Mouse (Mus musculus) erythroid progenitor cell, adult 5-6 weeks (primary cell): ENCODE data around the gene Rack1. TPM values are rescaled to one million over a fixed set of nuclear protein-coding genes. Genes with fewer than 3 reads are reported as not detected.
"Not testable (repeated sequence)": the region's sequence is repeated elsewhere in the genome, so short reads cannot be mapped to it uniquely, and the experiment has no call there.

Source experiments
- ATAC-seq: replicated peaks from 2 replicates; pipeline ENCODE4 v1.8.0; 2016; ENCODE audit warnings: moderate number of reproducible peaks, mild to moderate bottlenecking, moderate TSS enrichment, inconsistent platforms; ENCODE audit not compliant: poor library complexity, low FRiP score, severe bottlenecking
- total RNA-seq, 2 experiments: library from RNA; stranded (forward) in 1 of 2; stranded (reverse) in 1 of 2; fragments of 150-400 nt in 1 of 2; fragments of 186-747, 209-891 nt in 1 of 2; gene quantifications; 2 replicates each; pipeline versions ENCODE4 v1.2.3 to v1.2.4; 2015 to 2017; ENCODE audit warnings: low replicate concordance in 2 of 2

Rack1 gene
- total RNA-seq, 2 experiments from 2014 or later: 220 to 648 TPM

- ATAC-seq: not testable (repeated sequence)
Measured at GRCm38 (mm10) chr11:48791894-48792293, 8.2 kb upstream of the Rack1 start.

GRCm38 (mm10) chr11:48793184-48793583 is 6.9 kb upstream of the Rack1 start:
- no peak for ATAC-seq

- ATAC-seq: no peak
Measured at GRCm38 (mm10) chr11:48795221-48795620, 4.9 kb upstream of the Rack1 start.

DNA sequence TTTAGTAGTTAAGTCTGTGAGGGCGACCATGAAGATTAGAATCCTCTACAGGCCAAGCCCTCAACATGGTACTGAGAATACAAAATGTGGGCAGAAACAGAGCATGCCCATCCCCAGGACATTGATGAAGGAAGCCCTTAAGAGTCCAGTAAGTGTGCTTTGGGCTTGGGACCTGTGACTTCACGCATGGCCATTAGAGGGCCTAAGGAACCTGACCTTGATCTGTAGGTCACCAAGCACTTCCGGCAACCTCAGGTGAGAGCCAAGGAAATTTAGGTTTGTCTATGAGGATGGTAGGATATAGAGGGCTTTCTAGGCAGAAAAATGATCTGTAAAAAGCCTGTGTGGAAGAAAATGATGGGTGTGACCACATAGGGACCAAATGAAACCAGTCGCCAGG is 3.8 kb upstream of the Rack1 start:
- no peak for ATAC-seq

DNA sequence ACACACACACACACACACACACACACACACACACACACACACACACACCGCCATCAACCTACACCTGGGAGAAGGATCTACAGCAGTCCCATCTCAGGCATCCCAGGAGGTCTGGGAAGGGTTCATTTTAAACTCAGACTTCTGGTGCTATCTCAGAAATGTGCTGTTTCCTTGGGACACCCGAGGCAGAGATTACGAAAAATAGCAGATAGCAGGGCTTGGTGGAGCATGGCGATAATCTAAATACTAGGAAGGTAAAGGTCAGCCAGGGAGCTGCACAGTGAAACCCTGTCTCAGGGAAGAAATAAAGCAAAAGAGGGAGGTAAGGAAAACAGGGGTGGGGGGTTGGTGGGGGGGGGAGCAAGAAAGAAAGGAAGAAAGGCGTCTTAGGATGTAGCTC is 2.8 kb upstream of the Rack1 start:
- ATAC-seq: no peak

DNA sequence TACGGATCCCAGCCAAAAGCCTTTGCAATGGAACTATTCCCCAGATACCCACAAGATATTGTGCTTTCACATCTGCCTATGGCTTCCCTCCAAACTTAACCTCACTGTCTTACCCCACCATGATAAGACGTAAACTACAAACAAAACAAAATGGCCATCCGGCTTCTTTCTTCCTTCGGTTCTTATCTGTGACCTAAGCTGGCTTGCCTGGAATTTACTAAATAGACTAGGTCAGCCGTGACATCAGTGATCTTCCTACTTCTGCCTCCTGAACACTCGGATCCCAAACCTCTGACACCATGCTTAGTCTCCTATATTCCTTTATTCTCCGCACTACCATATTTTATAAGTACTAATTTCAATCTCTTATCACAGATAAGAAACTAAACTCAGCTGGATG is 1.8 kb upstream of the Rack1 start:
- ATAC-seq: no peak

- peak; percentile 22 for ATAC-seq
Measured at GRCm38 (mm10) chr11:48798984-48799920, 880 bp upstream of the Rack1 start.

GRCm38 (mm10) chr11:48801831-48802772 is 2.0 kb downstream of the Rack1 start:
- ATAC-seq: no peak

- no peak for ATAC-seq
Measured at GRCm38 (mm10) chr11:48803988-48804387, 3.9 kb downstream of the Rack1 start.

GRCm38 (mm10) chr11:48804922-48805321 is 4.8 kb downstream of the Rack1 start:
- no peak for ATAC-seq

DNA sequence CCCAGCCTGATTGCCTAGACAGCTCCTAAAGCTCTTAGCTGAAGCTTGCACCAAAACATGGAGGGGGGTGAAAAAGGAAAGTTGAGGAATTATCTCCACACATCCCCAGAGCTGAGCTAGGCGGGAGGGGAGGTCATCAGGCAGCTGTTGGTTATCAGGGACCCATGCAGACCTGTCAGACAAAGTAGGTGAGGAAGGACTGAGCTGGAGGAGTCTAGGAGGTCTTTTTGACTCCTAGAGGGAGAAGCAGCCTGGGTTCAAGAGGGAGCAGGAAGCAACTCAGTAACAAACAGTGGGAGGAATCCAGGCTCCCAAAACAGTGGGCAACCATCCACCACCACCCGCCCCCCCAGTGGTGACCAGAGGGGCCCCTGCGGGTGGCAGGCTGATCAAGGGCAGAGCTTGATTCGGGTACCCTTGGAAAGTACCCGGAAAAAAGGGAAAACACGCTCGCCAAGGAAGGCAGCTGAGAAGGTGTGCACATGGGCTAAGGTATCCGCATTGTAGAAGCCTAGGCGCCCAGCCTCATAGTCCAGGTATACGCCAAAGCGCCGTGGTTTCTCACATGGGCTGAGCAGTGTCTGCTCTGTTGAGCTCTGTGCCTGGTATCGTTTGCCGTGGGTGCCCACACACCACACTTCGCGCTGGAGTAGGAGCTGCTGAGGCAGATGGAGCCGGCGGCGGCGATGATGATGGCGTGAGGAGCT is 6.9 kb downstream of the Rack1 start:
- no peak for ATAC-seq

DNA sequence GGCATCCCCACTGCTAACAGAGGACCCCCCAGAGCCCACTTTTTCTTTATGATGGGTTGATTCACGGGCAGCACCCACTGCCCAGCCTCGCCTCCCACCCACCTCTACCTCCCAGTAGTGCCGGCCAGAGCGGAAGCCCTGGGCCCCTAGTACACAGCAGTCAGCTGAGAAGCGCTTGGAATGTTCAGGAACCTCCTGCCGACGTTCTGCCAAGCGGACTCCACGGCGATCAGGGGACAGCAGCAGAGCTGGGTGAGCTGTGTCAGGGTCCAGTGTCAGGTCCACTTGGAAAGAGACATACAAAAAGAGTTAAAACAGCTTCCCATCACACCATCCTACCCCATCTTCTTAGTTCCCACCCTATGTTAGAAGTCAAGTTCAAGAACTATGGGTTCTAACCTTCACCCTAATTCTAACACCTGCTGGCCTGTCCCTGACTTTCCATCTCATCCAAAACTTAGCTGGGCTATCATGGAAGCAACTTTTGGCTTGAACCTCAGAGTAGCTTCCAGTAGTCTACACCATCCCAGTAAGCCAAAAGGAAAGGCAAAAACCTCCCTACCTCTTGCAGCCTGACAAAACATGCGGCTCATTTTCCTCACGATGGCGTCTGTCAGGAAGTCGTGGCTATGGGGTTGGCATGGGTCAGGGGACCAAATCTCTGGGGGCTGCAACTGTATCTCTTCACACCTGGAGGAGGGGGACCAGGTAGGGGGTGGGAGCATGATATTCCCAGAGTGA is 7.6 kb downstream of the Rack1 start:
- 0 out of 2 replicates have a peak, but pooled peaks have one; percentile 11 for ATAC-seq

DNA sequence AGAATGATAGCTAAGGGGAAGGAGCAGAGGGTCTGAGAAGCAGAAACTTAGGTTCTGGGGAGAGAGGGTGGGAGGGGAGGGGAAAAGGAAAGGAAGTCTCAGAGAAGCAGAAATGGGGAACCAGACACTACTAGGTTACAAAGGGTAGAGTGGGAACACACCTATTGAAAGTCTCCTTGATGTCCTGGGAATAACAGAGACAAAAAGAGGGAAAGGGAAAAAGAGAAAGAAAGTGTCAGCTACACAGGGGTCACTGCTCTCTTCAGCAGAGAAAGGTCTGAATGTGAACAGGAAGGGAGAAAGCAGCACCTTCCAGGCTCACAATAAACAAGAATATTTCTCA is 8.1 kb downstream of the Rack1 start:
- no peak for ATAC-seq

GRCm38 (mm10) chr11:48808737-48809433 is 8.8 kb downstream of the Rack1 start:
- no peak for ATAC-seq

- ATAC-seq: no peak
Measured at GRCm38 (mm10) chr11:48809434-48809830, 9.3 kb downstream of the Rack1 start.

- no peak for ATAC-seq
Measured at GRCm38 (mm10) chr11:48810142-48810541, 10.0 kb downstream of the Rack1 start.

DNA sequence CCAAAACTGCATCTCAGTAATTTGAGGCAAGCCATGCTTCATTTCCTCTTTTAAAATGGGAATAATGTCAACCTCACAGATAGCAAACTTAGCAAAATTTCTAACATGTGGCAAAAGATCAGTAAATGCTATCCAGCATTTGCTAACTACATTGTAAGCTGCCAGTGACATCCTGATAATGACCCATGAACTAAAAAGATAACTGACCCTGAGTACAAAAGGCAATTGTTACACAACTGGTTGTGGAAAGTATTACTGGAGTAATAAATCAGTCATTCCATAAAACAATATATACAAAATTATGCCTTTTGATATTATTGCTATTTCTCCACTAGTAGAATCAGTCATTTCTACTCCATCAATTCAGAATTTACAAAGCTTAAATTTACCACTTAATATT is 13.7 kb downstream of the Rack1 start:
- ATAC-seq: no peak

GRCm38 (mm10) chr11:48815851-48816250 is 15.7 kb downstream of the Rack1 start:
- ATAC-seq: no peak

GRCm38 (mm10) chr11:48816281-48816781 is 16.2 kb downstream of the Rack1 start:
- ATAC-seq: no peak
